Mouse (Mus musculus): ENCODE results near the gene Slc30a4.

Gene Slc30a4

DNA sequence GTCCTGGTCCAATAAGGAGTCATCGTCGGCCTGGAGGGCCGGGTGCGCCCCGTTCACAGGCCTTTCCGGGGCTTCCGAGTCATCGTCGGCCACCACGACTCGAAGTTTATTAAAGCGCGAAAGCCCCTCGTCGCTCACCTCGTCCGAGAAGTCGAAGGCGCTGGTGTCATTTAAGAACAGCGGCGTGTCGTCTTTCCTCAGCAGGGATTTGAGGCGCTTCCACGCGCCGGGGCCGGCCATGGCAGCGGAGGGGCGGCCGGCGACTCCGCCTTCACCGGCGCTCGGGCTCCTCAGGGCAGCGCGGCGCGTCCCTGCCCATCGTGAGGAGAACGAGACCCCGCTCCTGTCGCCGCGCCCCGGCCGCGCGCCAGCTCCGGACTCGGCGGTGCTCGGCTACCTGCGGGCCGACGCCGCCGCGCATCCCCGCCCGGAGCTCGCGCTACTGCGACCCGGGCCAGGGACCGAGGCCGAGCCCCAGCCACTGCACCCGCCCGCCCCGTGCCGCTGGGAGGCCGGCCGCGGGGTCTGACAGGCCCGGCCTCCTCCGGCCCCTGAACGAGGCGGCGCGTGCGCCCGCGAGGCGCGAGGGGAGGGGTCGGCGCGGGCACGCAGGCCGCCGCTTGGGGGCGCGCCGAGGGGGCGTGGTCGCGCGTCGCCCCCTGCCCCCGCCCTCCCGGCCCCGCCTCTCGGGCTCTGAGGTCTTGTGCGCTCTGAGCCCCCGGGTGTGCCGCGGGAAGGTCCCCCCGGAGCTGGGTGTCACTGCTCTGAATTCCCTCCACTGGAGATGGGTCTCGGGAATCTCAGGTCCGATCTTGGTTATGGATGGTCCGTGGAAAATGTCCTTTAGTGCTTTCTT is at the start of gene Slc30a4:
Slc30a4 (minus strand) TSS at position 483 of the 856 bp plus-strand sequence.
- in situ Hi-C loops (cut with MboI, MseI): no loop called here

DNA sequence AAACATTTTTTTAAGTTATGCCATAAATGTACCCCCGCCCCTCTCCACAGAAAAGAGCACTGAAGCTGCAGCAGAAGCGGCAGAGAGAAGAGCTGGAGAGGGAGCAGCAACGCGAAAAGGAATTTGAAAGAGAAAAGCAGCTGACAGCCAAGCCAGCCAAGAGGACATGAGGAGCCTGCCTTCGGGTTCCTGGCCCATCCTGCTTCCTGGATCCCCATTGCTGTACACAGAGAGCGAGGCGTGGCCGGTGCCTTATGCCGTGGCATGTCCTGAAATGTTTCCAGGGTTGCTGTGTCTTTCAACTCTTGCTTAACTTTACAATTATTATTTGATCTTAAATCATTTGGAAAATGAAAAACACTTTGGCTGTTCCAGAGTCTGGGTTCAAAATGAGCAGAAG is 44.0 kb upstream of the Slc30a4 start:
- in situ Hi-C loops (cut with MboI, MseI): loop anchor here (25.0 kb wide), 1 partner anchor 1284 kb away; the partner anchor contains the start of genes Hypk, Mfap1b and Serinc4

GRCm38 (mm10) chr2:122739023-122739422 is 36.6 kb upstream of the Slc30a4 start:
- in situ Hi-C loops (cut with MboI, MseI): loop anchor here (25.0 kb wide), 1 partner anchor 1277 kb away; the partner anchor contains the start of genes Hypk, Mfap1b and Serinc4

GRCm38 (mm10) chr2:122737894-122738830 is 35.7 kb upstream of the Slc30a4 start, which contains the start of gene Bloc1s6:
Gene Bloc1s6 (plus strand): TSS chr2:122738503.
- in situ Hi-C loops (cut with MboI, MseI): loop anchor here (25.0 kb wide), 1 partner anchor 1276 kb away; the partner anchor contains the start of genes Hypk, Mfap1b and Serinc4

DNA sequence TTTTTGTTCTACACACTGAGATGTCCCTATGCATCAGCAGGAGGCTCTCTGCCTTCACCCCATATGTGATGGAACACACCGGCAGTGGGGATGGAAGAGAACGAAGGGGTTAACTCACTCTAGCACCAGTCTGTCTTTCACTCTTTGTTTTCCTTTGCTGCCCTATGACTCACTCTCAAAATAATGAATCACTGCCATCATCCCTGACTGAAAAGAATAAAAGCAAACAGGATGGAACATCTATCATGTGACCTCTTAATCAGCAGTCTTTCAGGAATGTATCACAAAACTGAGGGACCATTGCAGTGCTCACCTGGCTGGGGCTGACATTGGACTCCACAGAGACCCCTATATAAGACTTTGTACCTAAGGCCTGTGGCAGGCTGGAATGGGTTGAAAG is 29.0 kb upstream of the Slc30a4 start:
- in situ Hi-C loops (cut with MboI, MseI): loop anchor here (25.0 kb wide), 1 partner anchor 1269 kb away; the partner anchor contains the start of genes Hypk, Mfap1b and Serinc4

DNA sequence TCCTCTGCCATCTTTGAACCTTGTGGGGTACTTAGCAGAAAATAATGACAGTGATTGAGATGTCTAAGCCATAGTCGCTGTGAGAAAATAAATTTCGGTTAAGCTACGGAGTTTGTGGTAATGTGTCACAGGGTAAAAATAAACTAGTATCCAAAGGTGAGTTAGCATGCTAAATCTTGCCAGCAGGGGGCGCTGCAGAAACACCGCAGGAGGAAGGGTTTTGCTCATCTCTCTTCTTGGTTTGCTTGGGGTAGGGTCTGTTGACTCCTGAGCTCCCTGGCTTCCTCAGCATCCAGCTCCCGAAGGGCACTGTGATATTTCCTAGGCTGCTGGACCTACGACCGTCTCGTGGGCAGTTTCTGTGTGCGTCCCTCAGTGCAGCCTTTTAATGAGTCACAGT is 23.1 kb upstream of the Slc30a4 start:
- in situ Hi-C loops (cut with MboI, MseI): loop anchor here (25.0 kb wide), 1 partner anchor 1263 kb away; the partner anchor contains the start of genes Hypk, Mfap1b and Serinc4

- in situ Hi-C loops (cut with MboI, MseI): no loop called here
Measured at GRCm38 (mm10) chr2:122720564-122720963, 18.1 kb upstream of the Slc30a4 start.

DNA sequence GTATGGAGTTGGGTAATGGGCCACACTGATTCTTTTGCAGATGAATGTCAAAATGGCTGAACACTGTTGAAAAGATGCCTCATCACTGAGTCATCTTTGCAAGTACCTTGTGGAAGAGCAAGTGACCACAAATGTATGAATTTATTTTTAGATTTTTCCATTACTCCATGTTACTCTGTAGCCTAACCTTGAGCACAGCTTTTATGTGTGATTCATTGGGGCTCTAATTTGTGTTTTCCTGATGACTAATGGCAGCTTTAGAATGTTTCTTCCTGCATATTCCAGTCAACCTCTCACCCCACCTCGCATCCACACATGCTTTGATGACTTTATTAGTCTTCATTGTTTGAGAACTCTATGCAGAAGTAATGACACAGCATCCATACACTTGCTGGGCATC is 16.8 kb upstream of the Slc30a4 start:
- in situ Hi-C loops (cut with MboI, MseI): no loop called here

DNA sequence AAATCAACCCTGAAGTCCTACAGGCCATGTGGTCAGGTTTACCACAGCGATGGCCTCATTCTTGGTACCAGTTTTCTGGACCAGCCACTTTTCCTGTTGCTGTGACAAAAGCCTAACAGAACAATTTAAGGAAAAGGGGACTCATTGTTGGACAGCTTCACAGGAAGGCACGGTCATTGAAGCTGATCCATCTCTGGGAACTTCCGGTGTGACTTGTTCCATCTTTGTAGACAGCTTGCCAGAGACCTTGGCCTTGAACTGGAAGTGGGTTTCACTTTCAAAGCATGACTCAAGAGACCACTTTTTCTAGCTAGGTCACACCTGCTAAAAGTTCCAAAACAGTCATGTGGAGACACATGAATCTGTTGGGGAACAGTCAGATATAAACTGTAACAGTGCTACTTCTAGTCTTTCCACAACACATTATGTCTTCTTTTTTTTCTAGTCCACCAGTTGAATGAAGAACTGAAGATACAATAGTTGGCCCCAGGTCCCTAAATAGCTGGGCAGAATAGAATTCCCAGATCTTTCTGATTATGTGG is 13.9 kb upstream of the Slc30a4 start:
- in situ Hi-C loops (cut with MboI, MseI): no loop called here

DNA sequence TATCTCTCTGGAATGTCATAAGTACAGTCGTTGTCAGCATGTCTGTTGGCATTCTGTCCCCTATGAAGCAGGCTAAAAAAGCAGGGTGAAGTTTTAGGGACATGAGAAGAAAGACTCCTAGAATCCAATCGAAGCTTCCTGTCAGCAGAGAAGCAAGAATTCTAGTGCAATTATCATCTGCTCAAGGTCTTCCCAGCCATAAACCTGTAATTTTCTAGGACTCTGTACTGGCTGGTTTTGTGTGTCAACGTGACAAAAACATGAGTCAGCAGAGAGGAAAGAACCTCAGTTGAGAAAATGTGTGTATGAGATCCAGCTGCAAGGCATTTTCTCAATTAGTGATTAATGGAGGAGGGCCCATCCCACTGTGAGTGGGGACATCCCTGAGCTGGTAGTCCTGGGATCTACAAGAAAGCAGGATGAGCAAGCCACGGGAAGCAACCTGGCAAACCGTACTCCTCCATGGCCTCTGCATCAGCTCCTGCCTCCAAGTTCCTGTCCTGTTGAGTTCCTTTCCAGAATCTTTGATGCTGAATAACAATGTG is 12.8 kb upstream of the Slc30a4 start:
- in situ Hi-C loops (cut with MboI, MseI): no loop called here

DNA sequence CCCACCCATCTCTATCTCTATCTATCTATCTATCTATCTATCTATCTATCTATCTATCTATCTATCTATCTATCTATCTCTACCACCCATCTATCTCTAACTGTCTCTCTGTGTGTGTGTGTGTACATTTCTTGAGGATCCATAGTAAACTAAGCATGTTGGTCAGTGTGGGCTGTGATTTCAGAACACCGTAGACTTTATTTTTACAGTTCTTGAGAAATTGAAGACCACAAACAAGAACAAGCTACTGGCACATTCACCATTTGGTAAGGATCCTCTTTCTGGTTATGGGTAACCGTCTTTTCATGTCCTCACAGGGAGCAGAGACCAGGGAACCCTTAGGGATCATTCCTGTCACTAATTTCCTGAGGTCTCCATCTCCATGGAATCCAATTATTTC is 10.4 kb upstream of the Slc30a4 start:
- in situ Hi-C loops (cut with MboI, MseI): no loop called here

DNA sequence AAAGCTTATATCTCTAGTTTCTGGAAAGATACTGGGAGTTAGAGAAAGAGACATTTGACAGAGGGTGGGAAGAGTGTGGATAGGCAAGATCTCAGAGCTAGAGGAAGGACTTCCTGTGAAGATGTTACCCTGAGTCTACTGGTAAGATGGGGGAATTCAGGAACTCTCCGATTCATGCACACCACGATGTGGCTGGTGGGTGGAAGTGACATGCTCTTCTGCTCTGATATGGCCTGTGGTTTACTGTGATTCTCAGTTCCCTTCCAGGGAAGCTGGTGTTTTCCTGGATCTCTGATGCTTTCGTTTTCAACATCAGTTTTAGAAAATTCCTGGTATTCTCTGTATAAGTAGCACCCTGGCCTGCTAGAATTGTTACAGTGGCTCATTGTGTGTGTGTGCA is 9.4 kb upstream of the Slc30a4 start:
- in situ Hi-C loops (cut with MboI, MseI): no loop called here

DNA sequence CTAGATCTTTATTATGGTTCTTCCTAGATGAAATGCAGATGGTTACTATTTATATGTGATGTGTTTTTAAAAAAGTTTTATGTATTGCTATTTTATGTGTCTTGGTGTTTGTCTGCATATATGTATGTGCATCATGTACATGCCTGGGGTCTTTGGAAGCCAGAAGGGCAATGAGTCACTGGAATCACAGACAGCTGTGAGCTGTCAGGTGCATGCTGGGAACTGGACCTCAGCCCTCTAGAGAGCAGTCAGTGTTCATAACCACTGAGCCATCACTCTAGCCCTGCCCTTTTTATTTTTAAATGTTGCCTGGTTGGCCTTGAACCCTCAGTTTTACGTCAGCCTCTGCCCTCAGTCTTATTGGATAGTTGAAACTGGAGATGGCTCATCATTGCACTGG is 6.7 kb upstream of the Slc30a4 start:
- in situ Hi-C loops (cut with MboI, MseI): no loop called here

DNA sequence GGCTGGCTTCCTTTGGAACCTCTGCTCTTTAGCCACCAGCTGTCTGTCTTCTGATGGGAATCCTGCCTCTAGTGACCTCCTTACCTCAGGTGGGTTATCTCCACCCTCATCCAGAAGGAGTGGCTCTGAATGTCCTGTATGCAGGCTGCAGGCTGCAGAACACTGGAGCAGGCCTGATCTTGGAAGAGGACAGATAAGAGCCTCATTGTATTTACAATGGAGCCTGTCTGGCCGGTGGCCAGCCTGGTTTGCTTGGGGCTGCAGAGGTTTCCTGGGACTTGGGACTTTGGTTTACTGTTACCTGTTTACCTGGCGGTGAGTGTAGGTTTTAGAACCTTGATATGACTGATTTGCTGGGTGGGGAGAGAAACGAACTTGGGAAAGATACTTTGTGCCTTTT is 5.6 kb upstream of the Slc30a4 start:
- in situ Hi-C loops (cut with MboI, MseI): no loop called here

DNA sequence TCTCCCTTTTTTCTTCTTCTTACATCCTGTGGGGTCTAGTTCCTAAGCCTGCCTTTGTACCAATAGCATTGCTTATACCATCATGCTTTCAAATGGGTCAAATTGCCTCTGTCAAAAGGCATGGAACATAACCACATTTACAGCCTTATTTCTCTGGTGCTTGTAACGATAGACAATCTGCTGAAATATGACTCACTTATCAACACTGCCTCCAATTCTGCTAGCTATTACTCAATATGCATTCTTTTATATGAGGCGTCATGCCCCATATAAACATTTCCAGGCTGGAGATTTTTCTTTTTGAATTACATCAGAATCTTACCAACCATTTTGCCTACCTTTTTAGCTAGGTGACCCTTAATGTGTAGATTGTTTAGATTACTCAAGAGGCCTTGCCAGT is 2.1 kb upstream of the Slc30a4 start:
- in situ Hi-C loops (cut with MboI, MseI): no loop called here

GRCm38 (mm10) chr2:122701871-122702180 is 637 bp downstream of the Slc30a4 start:
- in situ Hi-C loops (cut with MboI, MseI): no loop called here

DNA sequence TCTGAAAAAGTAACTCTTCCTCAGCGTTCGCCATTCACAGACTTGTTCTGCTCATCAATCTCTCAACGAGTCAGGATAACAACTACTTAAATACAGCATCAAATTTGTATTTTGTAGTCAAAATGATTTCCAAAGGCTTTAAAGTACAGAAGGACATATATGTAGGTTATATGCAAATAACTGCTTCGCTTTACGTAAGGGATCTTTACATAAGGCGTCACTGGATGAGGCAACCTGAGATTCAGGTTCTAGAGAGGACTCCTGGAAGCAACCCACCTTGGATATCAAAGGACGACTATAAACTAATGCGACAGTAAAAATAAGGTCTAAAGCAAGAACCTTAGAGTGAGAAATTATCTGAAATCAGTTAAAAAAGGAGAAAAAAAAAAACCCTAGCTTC is 1.5 kb downstream of the Slc30a4 start:
- in situ Hi-C loops (cut with MboI, MseI): no loop called here

DNA sequence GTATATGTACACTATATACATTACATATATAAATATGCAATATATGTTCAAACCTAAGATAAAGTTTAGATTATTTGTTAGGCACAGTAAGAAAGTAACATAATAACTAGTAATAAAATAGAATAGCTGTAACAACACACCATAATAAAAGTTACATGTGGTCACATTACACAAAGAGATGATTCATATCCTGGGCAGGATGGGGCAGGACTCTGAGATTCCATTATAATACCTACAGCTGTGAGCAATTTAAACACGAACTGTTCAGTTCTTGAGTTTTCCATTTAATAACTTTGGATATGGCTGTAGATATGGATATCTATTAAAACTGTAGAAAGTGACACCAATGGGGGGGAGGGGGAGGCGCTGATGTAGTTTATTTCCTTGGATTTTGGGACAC is 4.9 kb downstream of the Slc30a4 start:
- in situ Hi-C loops (cut with MboI, MseI): no loop called here

GRCm38 (mm10) chr2:122686665-122687064 is 15.8 kb downstream of the Slc30a4 start:
- in situ Hi-C loops (cut with MboI, MseI): no loop called here

DNA sequence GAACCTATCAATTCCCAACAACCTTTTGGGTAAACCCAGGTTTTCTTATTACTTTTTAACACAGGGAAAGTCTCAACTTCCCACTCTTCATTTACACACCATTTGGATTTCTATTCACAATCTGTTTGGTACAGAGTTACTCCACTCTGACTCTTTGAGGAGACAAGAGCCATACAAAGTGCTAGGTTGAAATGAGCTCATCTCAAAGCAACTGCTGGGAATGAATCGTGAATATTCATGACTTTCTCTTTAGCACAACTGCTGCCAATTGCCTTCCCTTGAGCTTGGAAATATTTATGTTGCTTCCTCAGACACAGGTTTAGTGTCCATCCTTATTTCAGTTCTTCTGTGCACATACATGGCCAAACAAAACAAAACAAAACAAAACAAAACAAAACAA is 18.8 kb downstream of the Slc30a4 start:
- in situ Hi-C loops (cut with MboI, MseI): no loop called here

- in situ Hi-C loops (cut with MboI, MseI): no loop called here
Measured at GRCm38 (mm10) chr2:122682520-122682919, 19.9 kb downstream of the Slc30a4 start.
